Mouse (Mus musculus): ENCODE data around the gene Rbm15b.

DNA sequence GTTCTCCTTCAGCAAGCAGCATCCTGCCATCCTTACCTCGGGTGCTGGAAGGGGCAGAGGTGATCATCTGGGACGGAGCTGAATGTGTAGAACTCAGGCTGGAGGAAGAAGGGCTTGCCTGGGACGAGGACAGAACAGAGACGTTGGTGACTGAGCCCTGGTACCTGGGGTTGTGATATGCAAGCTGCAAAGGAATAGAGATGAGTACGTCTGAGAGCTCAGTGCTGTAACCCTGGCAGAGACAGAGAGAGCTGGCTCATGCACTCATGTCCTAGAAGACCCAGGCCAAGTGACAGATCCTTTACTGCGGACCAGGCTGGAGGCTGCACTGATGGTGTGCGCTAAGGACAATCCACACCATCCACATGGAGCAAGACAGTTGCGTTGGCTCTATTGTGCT lies 19.4 kb upstream of the Rbm15b start:
- TF ChIP-seq CTCF (IDR thresholded peaks at IDR 0.05; ENCODE audit: control insufficient read depth, insufficient read depth, insufficient read length), result no peak
- TF ChIP-seq USF1 (IDR thresholded peaks at IDR 0.05; ENCODE audit: low read depth), result no peak
- no peak for TF ChIP-seq MAX (IDR thresholded peaks at IDR 0.05)
- no peak for TF ChIP-seq FOSL1 (IDR thresholded peaks at IDR 0.05; ENCODE audit: insufficient read depth, low read length, poor library complexity, severe bottlenecking)

Measured in C2C12 (cell line).